Mouse (Mus musculus): Measurements from ENCODE around the gene Gm42715. TPM values are rescaled to one million over a fixed set of nuclear protein-coding genes. Genes with fewer than 3 reads are reported as not detected.

The Gm42715 gene
- polyA plus RNA-seq, 1 experiment from 2014 or later, result 15.2 TPM

DNA sequence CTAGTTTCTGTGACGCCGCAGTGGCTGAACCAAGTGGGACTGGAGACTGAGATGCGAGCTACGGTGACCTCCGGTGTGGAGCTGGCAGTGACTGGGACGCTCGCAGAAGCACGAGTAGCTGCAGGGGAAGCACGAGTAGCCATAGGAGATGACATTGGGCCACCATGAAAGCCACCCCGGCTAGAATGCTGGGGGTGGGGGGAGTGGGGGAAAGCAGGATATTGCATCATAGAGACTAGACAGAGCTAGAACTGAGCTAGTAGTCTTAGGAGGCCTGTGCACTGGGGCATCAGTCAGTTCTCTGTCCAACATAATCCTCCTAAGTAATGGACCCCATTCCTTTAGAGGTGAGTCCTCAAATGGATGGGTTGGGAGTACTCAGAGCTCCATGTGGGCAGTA is 84.9 kb downstream of the Gm42715 start:
- no peak overlapping the region for H3K4me3 ChIP-seq (ENCODE audit: low read length)
- H3K9me3 ChIP-seq (ENCODE audit: control insufficient read depth, low read length), result no peaks in the 10 kb centered on the region
- WGBS, result 84% methylated on average over 10 of the region's 10 CpGs
- no peak overlapping the region for H3K9ac ChIP-seq (ENCODE audit: low read length)
- no peaks in the 10 kb centered on the region for H3K27me3 ChIP-seq (ENCODE audit: control insufficient read depth, insufficient read depth, low read depth, low read length)
- H3K4me2 ChIP-seq (ENCODE audit: low read depth, low read length), result no peak overlapping the region
- ATAC-seq (ENCODE audit: low read depth), result no peak
- H3K27ac ChIP-seq (ENCODE audit: low read length), result no peak overlapping the region
- peaks cover 2% of the 10 kb centered on the region; the same call in 1 of the 2 replicates for H3K4me1 ChIP-seq (replicated peaks; ENCODE audit: control insufficient read depth, insufficient read depth, low read length)
- H3K36me3 ChIP-seq (ENCODE audit: control insufficient read depth, insufficient read depth, low read length), result peaks cover 35% of the 10 kb centered on the region

DNA sequence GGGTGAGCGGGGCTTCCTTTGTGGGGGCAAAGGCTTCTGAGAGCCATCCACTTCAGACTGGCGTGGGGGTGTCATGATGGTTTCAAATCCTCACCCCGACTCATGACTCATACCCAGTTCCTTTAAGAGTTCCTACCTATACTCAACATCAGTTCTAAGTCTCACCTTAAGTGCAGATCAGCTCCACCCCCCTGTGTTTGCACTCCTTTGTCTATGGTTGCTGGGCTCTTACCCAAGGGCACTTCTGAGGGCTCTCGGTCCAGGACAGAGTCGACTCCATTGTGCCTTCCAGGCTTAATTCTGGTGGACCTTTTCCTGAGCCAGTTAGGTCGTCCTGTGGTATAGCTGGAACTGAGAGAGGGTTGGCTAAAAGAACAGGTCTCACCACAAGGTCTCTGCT is 87.8 kb downstream of the Gm42715 start:
- no peak overlapping the region for H3K9ac ChIP-seq (ENCODE audit: low read length)
- H3K27me3 ChIP-seq (ENCODE audit: control insufficient read depth, insufficient read depth, low read depth, low read length), result no peaks in the 10 kb centered on the region
- H3K36me3 ChIP-seq (ENCODE audit: control insufficient read depth, insufficient read depth, low read length), result peaks cover 45% of the 10 kb centered on the region
- no peak overlapping the region for H3K4me3 ChIP-seq (ENCODE audit: low read length)
- no peak overlapping the region for H3K4me2 ChIP-seq (ENCODE audit: low read depth, low read length)
- WGBS, result 60% methylated on average over 6 of the region's 6 CpGs
- peaks cover 2% of the 10 kb centered on the region; the same call in 1 of the 2 replicates for H3K4me1 ChIP-seq (replicated peaks; ENCODE audit: control insufficient read depth, insufficient read depth, low read length)
- no peak overlapping the region for H3K27ac ChIP-seq (ENCODE audit: low read length)
- peak; percentile 73 for ATAC-seq (ENCODE audit: low read depth)
- H3K9me3 ChIP-seq (ENCODE audit: control insufficient read depth, low read length), result peaks cover 9% of the 10 kb centered on the region

DNA sequence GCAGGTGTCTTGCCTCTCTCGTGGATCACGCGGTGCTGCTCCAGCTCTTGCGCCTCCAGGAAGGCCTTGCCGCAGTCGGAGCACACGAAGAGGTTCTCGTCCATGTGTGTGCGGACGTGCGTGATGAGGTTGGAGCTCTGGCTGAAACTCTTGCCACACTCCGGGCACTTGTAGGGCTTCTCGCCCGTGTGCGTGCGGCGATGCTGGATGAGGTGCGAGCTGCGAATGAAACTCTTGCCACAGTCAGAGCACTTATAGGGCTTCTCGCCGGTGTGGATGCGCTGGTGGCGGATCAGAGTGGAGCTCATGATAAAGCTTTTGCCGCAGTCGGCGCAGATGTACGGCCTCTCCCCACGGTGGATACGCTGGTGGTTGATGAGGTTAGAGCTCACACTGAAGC is 91.6 kb downstream of the Gm42715 start:
- peaks cover 38% of the 10 kb centered on the region for H3K36me3 ChIP-seq (ENCODE audit: control insufficient read depth, insufficient read depth, low read length)

DNA sequence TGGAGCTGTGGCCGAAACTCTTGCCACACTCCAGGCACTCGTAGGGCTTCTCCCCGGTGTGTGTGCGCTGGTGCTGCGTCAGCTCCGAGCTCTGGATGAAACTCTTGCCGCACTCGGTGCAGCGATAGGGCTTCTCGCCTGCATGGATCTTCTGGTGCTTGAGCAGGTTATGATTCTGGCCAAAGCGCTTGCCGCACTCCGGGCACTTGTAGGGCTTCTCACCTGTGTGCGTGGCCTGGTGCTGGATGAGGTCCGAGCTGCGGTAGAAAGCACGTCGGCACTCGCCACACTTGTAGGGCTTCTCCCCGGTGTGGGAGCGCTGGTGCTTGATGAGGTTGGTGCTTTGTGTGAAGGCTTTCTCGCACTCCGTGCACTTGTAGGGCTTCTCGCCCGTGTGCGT is 92.2 kb downstream of the Gm42715 start:
- Histone ChIP-seq H3K4me1 (replicated peaks; ENCODE audit: control insufficient read depth, insufficient read depth, low read length) (peaks cover 18% of the 10 kb centered on the region), H3K36me3 (ENCODE audit: control insufficient read depth, insufficient read depth, low read length) (peaks cover 38% of the 10 kb centered on the region), H3K27ac (ENCODE audit: low read length) (no peak overlapping the region), H3K9ac (ENCODE audit: low read length) (no peak overlapping the region), H3K4me3 (ENCODE audit: low read length) (no peak overlapping the region), H3K4me2 (ENCODE audit: low read depth, low read length) (no peak overlapping the region), H3K9me3 (ENCODE audit: control insufficient read depth, low read length) (peaks cover 10% of the 10 kb centered on the region), H3K27me3 (ENCODE audit: control insufficient read depth, insufficient read depth, low read depth, low read length) (no peaks in the 10 kb centered on the region)
- WGBS, result 95% methylated on average over 26 of the region's 26 CpGs
- ATAC-seq (ENCODE audit: low read depth), result no peak

More for the DNA sequence above, 91.6 kb downstream of the Gm42715 start:
- no peak overlapping the region for H3K4me2 ChIP-seq (ENCODE audit: low read depth, low read length)
- H3K27ac ChIP-seq (ENCODE audit: low read length), result no peak overlapping the region
- 95% methylated on average over 29 of the region's 29 CpGs for WGBS
- ATAC-seq (ENCODE audit: low read depth), result no peak
- peaks cover 14% of the 10 kb centered on the region for H3K4me1 ChIP-seq (replicated peaks; ENCODE audit: control insufficient read depth, insufficient read depth, low read length)
- no peak overlapping the region for H3K9ac ChIP-seq (ENCODE audit: low read length)
- peaks cover 10% of the 10 kb centered on the region for H3K9me3 ChIP-seq (ENCODE audit: control insufficient read depth, low read length)
- no peaks in the 10 kb centered on the region for H3K27me3 ChIP-seq (ENCODE audit: control insufficient read depth, insufficient read depth, low read depth, low read length)
- no peak overlapping the region for H3K4me3 ChIP-seq (ENCODE audit: low read length)

DNA sequence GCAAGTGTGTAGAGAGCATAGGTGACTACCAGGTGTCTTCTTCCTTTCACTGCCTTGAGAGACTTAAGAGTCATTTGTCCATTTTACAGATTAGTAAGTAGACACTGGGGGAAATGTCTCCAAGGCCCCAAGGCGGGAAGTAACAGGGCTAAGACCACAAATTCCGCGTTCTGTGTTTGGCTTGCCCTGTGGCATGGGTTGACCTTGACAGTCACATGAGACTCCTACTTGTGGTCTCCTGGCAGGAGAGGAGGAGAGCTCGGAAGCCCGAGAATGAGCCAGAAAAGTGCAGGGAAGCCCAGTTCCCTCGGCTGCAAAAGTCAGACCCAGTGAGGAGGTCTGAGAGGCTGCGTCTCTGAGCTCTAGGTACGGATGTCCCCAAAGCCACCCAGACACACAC is 94.1 kb downstream of the Gm42715 start:
- Histone ChIP-seq H3K36me3 (ENCODE audit: control insufficient read depth, insufficient read depth, low read length) (peaks cover 35% of the 10 kb centered on the region), H3K4me3 (ENCODE audit: low read length) (no peak overlapping the region), H3K4me1 (replicated peaks; ENCODE audit: control insufficient read depth, insufficient read depth, low read length) (peaks cover 15% of the 10 kb centered on the region), H3K4me2 (ENCODE audit: low read depth, low read length) (peak overlapping the region; percentile 89), H3K9ac (ENCODE audit: low read length) (peak overlapping the region; percentile 99), H3K27ac (ENCODE audit: low read length) (no peak overlapping the region), H3K27me3 (ENCODE audit: control insufficient read depth, insufficient read depth, low read depth, low read length) (no peaks in the 10 kb centered on the region), H3K9me3 (ENCODE audit: control insufficient read depth, low read length) (peaks cover 10% of the 10 kb centered on the region)
- no peak for ATAC-seq (ENCODE audit: low read depth)
- WGBS, result 74% methylated on average over 8 of the region's 8 CpGs

DNA sequence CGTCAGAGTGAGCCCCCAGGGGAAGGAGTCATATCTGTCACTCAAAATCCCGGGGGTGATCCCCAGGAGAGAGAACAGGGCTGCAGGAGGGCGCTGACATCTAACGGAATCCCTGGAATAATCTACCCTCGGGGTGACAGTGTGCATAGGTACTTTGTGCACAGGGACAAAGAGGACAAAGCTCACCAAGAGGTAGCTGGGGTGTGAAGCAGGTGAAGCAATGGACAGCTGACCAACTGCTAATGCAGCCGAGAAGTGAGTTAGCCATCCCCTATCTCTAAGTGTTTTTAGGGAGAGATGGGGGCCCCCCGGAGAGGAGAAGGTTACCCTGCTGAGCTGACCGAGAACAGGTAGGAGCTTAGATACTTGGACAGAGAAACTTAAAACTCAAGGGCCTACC is 94.7 kb downstream of the Gm42715 start:
- peaks cover 33% of the 10 kb centered on the region for H3K36me3 ChIP-seq (ENCODE audit: control insufficient read depth, insufficient read depth, low read length)
- peak overlapping the region; percentile 100 for H3K4me3 ChIP-seq (ENCODE audit: low read length)
- H3K4me2 ChIP-seq (ENCODE audit: low read depth, low read length), result peak overlapping the region; percentile 89
- peak overlapping the region; percentile 88; the same call in 1 of the 2 replicates for H3K27ac ChIP-seq (ENCODE audit: low read length)
- H3K9me3 ChIP-seq (ENCODE audit: control insufficient read depth, low read length), result peaks cover 10% of the 10 kb centered on the region
- H3K27me3 ChIP-seq (ENCODE audit: control insufficient read depth, insufficient read depth, low read depth, low read length), result no peaks in the 10 kb centered on the region
- WGBS, result 16% methylated on average over 8 of the region's 8 CpGs
- ATAC-seq (ENCODE audit: low read depth), result no peak
- H3K9ac ChIP-seq (ENCODE audit: low read length), result peak overlapping the region; percentile 99
- H3K4me1 ChIP-seq (replicated peaks; ENCODE audit: control insufficient read depth, insufficient read depth, low read length), result peaks cover 15% of the 10 kb centered on the region

DNA sequence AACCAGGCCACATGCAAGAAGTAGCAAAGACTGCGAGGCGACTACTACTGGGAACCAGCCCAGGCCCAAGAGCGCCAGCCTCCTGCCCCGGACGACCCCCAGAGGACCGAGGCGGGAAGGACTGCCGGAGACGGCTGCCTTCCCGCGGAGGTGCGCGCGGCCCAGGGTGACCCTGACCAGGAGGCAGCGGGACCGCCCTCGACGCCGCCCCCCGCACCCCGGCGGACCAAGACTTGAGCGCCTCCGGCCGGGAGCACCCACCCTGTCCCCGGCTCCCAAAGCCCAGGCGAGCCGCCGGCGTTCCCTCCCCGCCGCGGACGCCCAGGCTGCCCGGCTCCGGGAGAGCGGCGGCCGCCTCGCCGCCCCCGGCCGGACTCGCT is 95.1 kb downstream of the Gm42715 start:
- Histone ChIP-seq H3K9me3 (ENCODE audit: control insufficient read depth, low read length) (peaks cover 10% of the 10 kb centered on the region), H3K27ac (ENCODE audit: low read length) (peak overlapping the region; percentile 88), H3K27me3 (ENCODE audit: control insufficient read depth, insufficient read depth, low read depth, low read length) (no peaks in the 10 kb centered on the region), H3K9ac (ENCODE audit: low read length) (peak overlapping the region; percentile 99), H3K4me1 (replicated peaks; ENCODE audit: control insufficient read depth, insufficient read depth, low read length) (peaks cover 15% of the 10 kb centered on the region), H3K36me3 (ENCODE audit: control insufficient read depth, insufficient read depth, low read length) (peaks cover 33% of the 10 kb centered on the region), H3K4me3 (ENCODE audit: low read length) (peak overlapping the region; percentile 100), H3K4me2 (ENCODE audit: low read depth, low read length) (peak overlapping the region; percentile 89)
- WGBS, result 0% methylated on average over 32 of the region's 44 CpGs
- peak; percentile 66 for ATAC-seq (ENCODE audit: low read depth)

DNA sequence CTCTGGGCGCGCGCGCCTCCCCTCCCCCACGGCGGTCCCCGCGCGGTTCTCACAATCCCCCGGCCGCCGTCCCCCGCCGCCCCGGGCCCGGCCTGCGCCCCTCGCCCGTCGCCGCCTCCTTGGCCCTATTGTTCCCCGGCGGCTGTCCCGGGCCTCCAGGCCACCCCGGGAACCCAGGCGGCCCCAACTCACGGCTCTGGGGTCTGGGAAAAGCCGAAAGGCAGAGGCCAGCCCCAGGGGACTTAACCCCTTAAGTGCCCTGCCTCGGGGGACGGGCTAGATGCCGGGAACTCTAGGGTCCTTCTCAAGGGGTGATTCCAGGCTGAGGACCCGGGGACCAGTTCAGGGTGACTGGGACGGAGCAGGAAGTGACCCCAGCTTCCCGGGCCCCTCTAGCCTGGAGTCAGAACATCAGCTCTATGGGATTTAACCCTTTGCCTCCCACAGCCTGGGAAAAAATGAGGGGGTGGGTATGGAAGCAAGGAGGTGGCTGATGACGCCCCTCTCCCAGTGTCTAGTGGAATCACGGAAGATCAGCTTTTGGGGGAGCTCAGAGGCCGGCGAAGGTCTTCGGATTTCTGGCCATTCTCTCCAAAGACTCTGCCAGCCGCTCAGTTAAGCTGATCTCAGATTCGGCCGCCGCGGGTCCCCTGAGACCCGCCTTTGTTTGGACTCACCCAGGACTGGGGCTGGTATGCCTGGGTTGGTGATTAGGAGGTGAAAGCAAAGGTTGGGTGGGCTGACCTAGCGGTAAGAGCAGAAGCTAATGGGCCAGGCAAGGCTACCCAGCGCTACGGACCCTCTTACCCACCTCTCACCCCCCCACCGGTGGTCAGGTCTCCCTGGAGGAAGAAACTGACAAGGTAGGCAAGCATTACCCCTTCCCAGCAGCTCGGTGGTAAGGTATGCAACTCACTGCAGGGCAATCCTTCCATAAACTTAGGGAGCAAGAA is 95.8 kb downstream of the Gm42715 start, which contains the start of gene Zfp629:
Gene Zfp629, minus strand, starts transcription at position 907 of the 953 bp plus-strand sequence.
- H3K36me3 ChIP-seq (ENCODE audit: control insufficient read depth, insufficient read depth, low read length), result peaks cover 28% of the 10 kb centered on the region
- H3K27ac ChIP-seq (ENCODE audit: low read length), result peak within 1 kb of the TSS; percentile 88
- WGBS, result 1% methylated on average over 44 of the region's 50 CpGs
- peak within 1 kb of the TSS; percentile 89 for H3K4me2 ChIP-seq (ENCODE audit: low read depth, low read length)
- H3K9me3 ChIP-seq (ENCODE audit: control insufficient read depth, low read length), result peaks cover 10% of the 10 kb centered on the region
- H3K27me3 ChIP-seq (ENCODE audit: control insufficient read depth, insufficient read depth, low read depth, low read length), result no peaks in the 10 kb centered on the region
- H3K9ac ChIP-seq (ENCODE audit: low read length), result peak within 1 kb of the TSS; percentile 99
- H3K4me1 ChIP-seq (replicated peaks; ENCODE audit: control insufficient read depth, insufficient read depth, low read length), result peaks cover 15% of the 10 kb centered on the region
- peak within 1 kb of the TSS; percentile 100 for H3K4me3 ChIP-seq (ENCODE audit: low read length)
- ATAC-seq (ENCODE audit: low read depth), result peak; percentile 94

DNA sequence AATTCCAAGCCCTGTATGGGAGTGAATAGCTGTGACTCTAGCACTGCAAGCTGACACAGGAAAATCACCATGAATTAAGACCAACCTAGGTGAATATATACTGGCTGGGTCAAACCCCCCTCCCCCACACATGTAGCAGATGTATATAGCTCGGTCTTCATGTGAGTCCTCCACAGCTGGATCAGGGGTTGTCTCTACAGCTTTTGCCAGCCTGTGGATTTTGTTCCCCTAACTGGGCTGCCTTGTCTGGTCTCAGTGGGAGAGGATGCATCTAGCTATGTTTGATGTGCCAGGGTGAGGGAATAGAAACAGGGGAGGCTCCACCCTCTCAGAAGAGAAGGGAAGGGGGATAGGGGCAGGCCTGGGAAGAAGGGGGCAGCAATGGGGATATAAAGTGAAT is 97.0 kb downstream of the Gm42715 start:
- no peak overlapping the region for H3K27ac ChIP-seq (ENCODE audit: low read length)
- no peaks in the 10 kb centered on the region for H3K27me3 ChIP-seq (ENCODE audit: control insufficient read depth, insufficient read depth, low read depth, low read length)
- no peak overlapping the region for H3K9ac ChIP-seq (ENCODE audit: low read length)
- H3K4me2 ChIP-seq (ENCODE audit: low read depth, low read length), result no peak overlapping the region
- H3K4me1 ChIP-seq (replicated peaks; ENCODE audit: control insufficient read depth, insufficient read depth, low read length), result peaks cover 15% of the 10 kb centered on the region
- ATAC-seq (ENCODE audit: low read depth), result no peak
- 56% methylated on average over 1 of the region's 1 CpGs for WGBS
- no peak overlapping the region for H3K4me3 ChIP-seq (ENCODE audit: low read length)
- peaks cover 8% of the 10 kb centered on the region for H3K9me3 ChIP-seq (ENCODE audit: control insufficient read depth, low read length)
- H3K36me3 ChIP-seq (ENCODE audit: control insufficient read depth, insufficient read depth, low read length), result peaks cover 16% of the 10 kb centered on the region
